Mouse (Mus musculus) embryonic facial prominence, embryonic 15.5 days (tissue): ENCODE results near the gene Myom1. TPM values are rescaled to one million over a fixed set of nuclear protein-coding genes. Genes with fewer than 3 reads are reported as not detected.

Experiments used
- ATAC-seq: fragments of 200-750 bp; cut with Nextera tagmentation; 2 replicates; pipeline ENCODE4 v1.8.0; 2017; ENCODE audit warnings: low read depth, moderate TSS enrichment; ENCODE audit not compliant: insufficient number of reproducible peaks, low FRiP score, low TSS enrichment
- H3K27ac ChIP-seq: fragments of 300-500 bp; sonication (generic); replicated peaks from 2 replicates; pipeline ENCODE4 v1.5.1; 2015; ENCODE audit warnings: mild to moderate bottlenecking, inconsistent platforms
- H3K27me3 ChIP-seq: fragments of 300-500 bp; sonication (generic); 2 replicates; pipeline ENCODE4 v1.6.1; 2015; ENCODE audit warnings: inconsistent platforms
- H3K36me3 ChIP-seq: fragments of 300-500 bp; sonication (generic); 2 replicates; pipeline ENCODE4 v1.6.1; 2015; ENCODE audit warnings: mild to moderate bottlenecking, inconsistent platforms
- H3K4me1 ChIP-seq: fragments of 300-500 bp; sonication (generic); 2 replicates; pipeline ENCODE4 v1.6.1; 2015; ENCODE audit warnings: inconsistent platforms
- H3K4me2 ChIP-seq: fragments of 300-500 bp; sonication (generic); replicated peaks from 2 replicates; pipeline ENCODE4 v1.6.1; 2015; ENCODE audit warnings: mild to moderate bottlenecking, inconsistent platforms
- H3K4me3 ChIP-seq: fragments of 300-500 bp; sonication (generic); replicated peaks from 2 replicates; pipeline ENCODE4 v1.5.1; 2015; ENCODE audit warnings: mild to moderate bottlenecking, inconsistent platforms
- H3K9ac ChIP-seq: fragments of 300-500 bp; sonication (generic); 2 replicates; pipeline ENCODE4 v1.6.1; 2015; ENCODE audit warnings: inconsistent platforms
- H3K9me3 ChIP-seq: fragments of 300-500 bp; sonication (generic); replicated peaks from 2 replicates; pipeline ENCODE4 v1.6.1; 2016; ENCODE audit warnings: inconsistent platforms
- WGBS: fragments of 180-500 bp; shearing (Covaris S2); methylation state at CpG from one replicate; pipeline ENCODE4 v1.1.7; 2015; 5-methylcytosine and 5-hydroxymethylcytosine counted together
- polyA plus RNA-seq: library from polyadenylated mRNA; unstranded; fragments of >200 nt; fragmentation: Nextera tagmentation; extraction: Ambion mirVana; gene quantifications from 2 replicates; pipeline ENCODE4 v1.2.1, GENCODE M21; 2015

Myom1 gene
- polyA plus RNA-seq, 1 experiment from 2014 or later: 22.9 TPM

GRCm38 (mm10) chr17:70992662-70993061, 9.8 kb upstream of the Myom1 start:
- H3K9ac ChIP-seq: no peak overlapping the region
- peaks cover 31% of the 10 kb centered on the region for H3K36me3 ChIP-seq
- H3K4me1 ChIP-seq: peaks cover 39% of the 10 kb centered on the region
- WGBS: 80% methylated on average over 9 of the region's 9 CpGs
- peak overlapping the region; percentile 30; the same call in 1 of the 2 replicates for H3K27ac ChIP-seq
- ATAC-seq: no peak
- H3K9me3 ChIP-seq: no peaks in the 10 kb centered on the region
- H3K27me3 ChIP-seq: no peaks in the 10 kb centered on the region
- H3K4me2 ChIP-seq: no peak overlapping the region
- H3K4me3 ChIP-seq: no peak overlapping the region

GRCm38 (mm10) chr17:70993385-70993807, 9.0 kb upstream of the Myom1 start:
- 38% methylated on average over 3 of the region's 3 CpGs for WGBS
- H3K27me3 ChIP-seq: no peaks in the 10 kb centered on the region
- peaks cover 27% of the 10 kb centered on the region for H3K36me3 ChIP-seq
- peak overlapping the region; percentile 52; the same call in 1 of the 2 replicates for H3K27ac ChIP-seq
- H3K9ac ChIP-seq: no peak overlapping the region
- no peak for ATAC-seq
- no peak overlapping the region for H3K4me2 ChIP-seq
- H3K9me3 ChIP-seq: no peaks in the 10 kb centered on the region
- H3K4me3 ChIP-seq: no peak overlapping the region
- peaks cover 34% of the 10 kb centered on the region for H3K4me1 ChIP-seq

GRCm38 (mm10) chr17:70994671-70995070, 7.8 kb upstream of the Myom1 start:
- no peak overlapping the region for H3K9ac ChIP-seq
- H3K4me3 ChIP-seq: no peak overlapping the region
- no peaks in the 10 kb centered on the region for H3K9me3 ChIP-seq
- H3K4me2 ChIP-seq: no peak overlapping the region
- WGBS: 87% methylated on average over 6 of the region's 6 CpGs
- H3K27ac ChIP-seq: no peak overlapping the region
- peaks cover 24% of the 10 kb centered on the region for H3K36me3 ChIP-seq
- peaks cover 30% of the 10 kb centered on the region for H3K4me1 ChIP-seq
- no peak for ATAC-seq
- no peaks in the 10 kb centered on the region for H3K27me3 ChIP-seq

- ATAC-seq: no peak
- Histone ChIP-seq H3K27me3 (no peaks in the 10 kb centered on the region), H3K9me3 (no peaks in the 10 kb centered on the region), H3K36me3 (peaks cover 24% of the 10 kb centered on the region), H3K9ac (no peak overlapping the region), H3K4me3 (no peak overlapping the region), H3K27ac (no peak overlapping the region), H3K4me2 (no peak overlapping the region), H3K4me1 (peaks cover 36% of the 10 kb centered on the region)
- 78% methylated on average over 6 of the region's 6 CpGs for WGBS
Observed at GRCm38 (mm10) chr17:70995551-70995950, 6.9 kb upstream of the Myom1 start.

- WGBS: 61% methylated on average over 6 of the region's 6 CpGs
- H3K4me3 ChIP-seq: no peak overlapping the region
Observed at GRCm38 (mm10) chr17:70997836-70998235, 4.6 kb upstream of the Myom1 start.

GRCm38 (mm10) chr17:70998400-70998975, 3.9 kb upstream of the Myom1 start:
- H3K4me1 ChIP-seq: peaks cover 32% of the 10 kb centered on the region
- WGBS: 73% methylated on average over 9 of the region's 9 CpGs
- peaks cover 13% of the 10 kb centered on the region for H3K36me3 ChIP-seq
- H3K27me3 ChIP-seq: no peaks in the 10 kb centered on the region
- H3K9ac ChIP-seq: no peak overlapping the region
- 0 out of 2 replicates have a peak overlapping the region, but pooled peaks have one; percentile 53 for H3K27ac ChIP-seq
- H3K4me3 ChIP-seq: no peak overlapping the region
- no peak for ATAC-seq
- no peaks in the 10 kb centered on the region for H3K9me3 ChIP-seq
- H3K4me2 ChIP-seq: no peak overlapping the region

More at GRCm38 (mm10) chr17:70997836-70998235, 4.6 kb upstream of the Myom1 start:
- no peaks in the 10 kb centered on the region for H3K27me3 ChIP-seq
- H3K9ac ChIP-seq: no peak overlapping the region
- H3K27ac ChIP-seq: no peak overlapping the region
- H3K4me1 ChIP-seq: peaks cover 26% of the 10 kb centered on the region
- H3K4me2 ChIP-seq: no peak overlapping the region
- H3K36me3 ChIP-seq: peaks cover 15% of the 10 kb centered on the region
- H3K9me3 ChIP-seq: no peaks in the 10 kb centered on the region
- ATAC-seq: no peak

- Histone ChIP-seq H3K4me2 (no peak overlapping the region), H3K27ac (no peak overlapping the region)
- 31% methylated on average over 5 of the region's 5 CpGs for WGBS
Observed at GRCm38 (mm10) chr17:70999187-70999586, 3.2 kb upstream of the Myom1 start.

GRCm38 (mm10) chr17:71000255-71000654, 2.2 kb upstream of the Myom1 start:
- H3K4me2 ChIP-seq: peak overlapping the region; percentile 60
- ATAC-seq: no peak
- no peak overlapping the region for H3K27ac ChIP-seq
- H3K36me3 ChIP-seq: peaks cover 13% of the 10 kb centered on the region
- H3K9me3 ChIP-seq: no peaks in the 10 kb centered on the region
- H3K4me3 ChIP-seq: peak overlapping the region; percentile 95
- 41% methylated on average over 2 of the region's 2 CpGs for WGBS
- H3K9ac ChIP-seq: 0 out of 2 replicates have a peak overlapping the region, but pooled peaks have one; percentile 9
- H3K27me3 ChIP-seq: no peaks in the 10 kb centered on the region
- peaks cover 30% of the 10 kb centered on the region for H3K4me1 ChIP-seq

More at GRCm38 (mm10) chr17:70999187-70999586, 3.2 kb upstream of the Myom1 start:
- peaks cover 13% of the 10 kb centered on the region for H3K36me3 ChIP-seq
- ATAC-seq: no peak
- H3K9ac ChIP-seq: no peak overlapping the region
- no peak overlapping the region for H3K4me3 ChIP-seq
- no peaks in the 10 kb centered on the region for H3K9me3 ChIP-seq
- H3K27me3 ChIP-seq: no peaks in the 10 kb centered on the region
- peaks cover 30% of the 10 kb centered on the region for H3K4me1 ChIP-seq

GRCm38 (mm10) chr17:71001067-71001466, 1.4 kb upstream of the Myom1 start:
- peaks cover 6% of the 10 kb centered on the region for H3K36me3 ChIP-seq
- peak overlapping the region; percentile 100 for H3K27ac ChIP-seq
- H3K4me3 ChIP-seq: peak overlapping the region; percentile 95
- peak overlapping the region; percentile 100 for H3K9ac ChIP-seq
- no peaks in the 10 kb centered on the region for H3K27me3 ChIP-seq
- WGBS: 6% methylated on average over 6 of the region's 6 CpGs
- H3K4me1 ChIP-seq: peaks cover 30% of the 10 kb centered on the region
- peak overlapping the region; percentile 60 for H3K4me2 ChIP-seq
- H3K9me3 ChIP-seq: no peaks in the 10 kb centered on the region
- ATAC-seq: no peak

- under 1% methylated on average over 32 of the region's 43 CpGs for WGBS
- H3K27me3 ChIP-seq: no peaks in the 10 kb centered on the region
- H3K9me3 ChIP-seq: no peaks in the 10 kb centered on the region
- no peaks in the 10 kb centered on the region for H3K36me3 ChIP-seq
- peak overlapping the region; percentile 100 for H3K27ac ChIP-seq
- peak overlapping the region; percentile 100 for H3K9ac ChIP-seq
- H3K4me1 ChIP-seq: peaks cover 30% of the 10 kb centered on the region
- ATAC-seq: peak; percentile 58
- H3K4me2 ChIP-seq: peak overlapping the region; percentile 60
- peak overlapping the region; percentile 95 for H3K4me3 ChIP-seq
Observed at GRCm38 (mm10) chr17:71001699-71002080, 743 bp upstream of the Myom1 start.

GRCm38 (mm10) chr17:71002744-71003094, 286 bp downstream of the Myom1 start, which contains the start of gene Myl12a:
TSS of gene Myl12a (minus strand) at chr17:71002878.
- Histone ChIP-seq H3K9me3 (no peaks in the 10 kb centered on the region), H3K9ac (peak within 1 kb of the TSS; percentile 100), H3K27ac (peak within 1 kb of the TSS; percentile 100), H3K36me3 (no peaks in the 10 kb centered on the region), H3K4me3 (peak within 1 kb of the TSS; percentile 95), H3K4me2 (peak within 1 kb of the TSS; percentile 60), H3K4me1 (peaks cover 30% of the 10 kb centered on the region), H3K27me3 (no peaks in the 10 kb centered on the region)
- under 1% methylated on average over 14 of the region's 14 CpGs for WGBS
- ATAC-seq: peak; percentile 16; the same call in 1 of the 2 replicates

GRCm38 (mm10) chr17:71003112-71003511, 679 bp downstream of the Myom1 start:
- H3K9ac ChIP-seq: no peak overlapping the region
- no peaks in the 10 kb centered on the region for H3K27me3 ChIP-seq
- H3K4me3 ChIP-seq: peak overlapping the region; percentile 95
- H3K27ac ChIP-seq: peak overlapping the region; percentile 100
- WGBS: 50% methylated on average over 4 of the region's 4 CpGs
- no peaks in the 10 kb centered on the region for H3K9me3 ChIP-seq
- H3K4me1 ChIP-seq: peaks cover 30% of the 10 kb centered on the region
- no peak for ATAC-seq
- H3K4me2 ChIP-seq: peak overlapping the region; percentile 60
- H3K36me3 ChIP-seq: no peaks in the 10 kb centered on the region
